Mouse (Mus musculus) thymus, postnatal 0 days (tissue): ENCODE data around the gene Omp. TPM values are rescaled to one million over a fixed set of nuclear protein-coding genes. Genes with fewer than 3 reads are reported as not detected.

Experiments used
- DNase-seq: peaks from one replicate; pipeline ENCODE4 v3.0.0-alpha.2; 2015; ENCODE audit warnings: low spot score
- polyA plus RNA-seq: library from polyadenylated mRNA; unstranded; fragments of >200 nt; fragmentation: Nextera tagmentation; extraction: Ambion mirVana; gene quantifications from 2 replicates; pipeline ENCODE4 v1.2.1, GENCODE M21; 2015

The Omp gene
- polyA plus RNA-seq, 1 experiment from 2014 or later: 0.70 TPM

DNA sequence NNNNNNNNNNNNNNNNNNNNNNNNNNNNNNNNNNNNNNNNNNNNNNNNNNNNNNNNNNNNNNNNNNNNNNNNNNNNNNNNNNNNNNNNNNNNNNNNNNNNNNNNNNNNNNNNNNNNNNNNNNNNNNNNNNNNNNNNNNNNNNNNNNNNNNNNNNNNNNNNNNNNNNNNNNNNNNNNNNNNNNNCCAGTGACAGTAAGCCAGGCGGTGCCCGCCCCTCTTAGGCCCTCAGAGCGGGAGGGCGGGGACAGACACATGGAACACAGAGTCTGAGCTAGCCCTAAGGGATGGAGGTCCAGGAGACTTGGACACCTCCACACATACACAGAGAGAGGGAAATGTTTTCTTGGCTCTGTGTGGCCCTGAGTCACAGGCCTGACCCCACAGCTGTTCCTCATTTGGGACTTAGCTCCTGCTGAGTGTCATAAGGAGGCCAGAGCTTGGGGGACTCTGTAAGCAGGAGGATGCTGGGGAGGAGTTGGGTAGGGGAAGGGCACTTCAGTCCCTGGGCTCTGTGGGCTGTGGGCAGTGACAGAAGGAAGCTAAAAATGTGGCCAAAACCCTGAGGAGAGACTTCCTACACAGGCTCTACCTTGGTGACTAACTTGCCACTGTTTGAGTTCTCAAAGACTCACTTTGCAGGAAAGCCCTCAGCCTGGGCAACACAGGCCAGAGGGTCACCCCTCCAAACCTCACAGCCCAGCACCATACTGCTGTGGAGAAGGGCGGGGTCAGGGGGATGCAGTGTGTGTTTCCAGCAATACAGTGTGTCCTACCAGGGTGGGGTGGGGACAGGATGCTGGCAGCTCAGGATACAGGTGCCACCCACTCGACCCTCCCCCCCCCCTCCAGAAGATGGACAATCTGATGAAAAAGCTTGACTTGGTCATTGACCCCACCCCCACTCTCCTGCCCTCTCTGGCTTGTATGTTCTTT is 26.1 kb upstream of the Omp start:
- DNase-seq: no peak

DNA sequence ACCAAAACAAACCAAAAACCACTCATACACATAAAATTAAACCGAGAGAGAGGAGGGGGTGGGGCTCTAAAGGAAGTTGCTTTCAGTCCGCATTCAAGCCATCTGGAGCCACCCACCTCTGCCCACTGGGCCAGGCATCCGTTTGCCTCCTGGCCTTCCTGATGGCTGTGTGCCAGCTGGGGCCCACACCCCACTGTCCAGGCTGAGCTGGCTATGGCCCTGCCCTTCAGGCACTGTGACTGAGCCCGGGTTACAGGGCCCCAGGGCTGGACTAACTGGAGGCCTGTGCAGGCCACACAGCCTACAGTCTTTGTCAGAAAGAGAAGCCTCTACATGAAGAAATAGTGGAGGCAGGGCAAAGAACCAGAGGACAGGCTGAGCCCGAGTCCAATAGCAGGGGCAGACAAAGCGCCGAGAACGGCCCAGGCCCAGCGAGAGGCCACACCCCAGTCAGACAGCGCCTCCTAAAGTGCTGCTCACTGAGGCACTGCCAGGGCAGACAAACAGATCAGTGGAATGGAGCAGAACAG is 19.8 kb upstream of the Omp start:
- DNase-seq: no peak

DNA sequence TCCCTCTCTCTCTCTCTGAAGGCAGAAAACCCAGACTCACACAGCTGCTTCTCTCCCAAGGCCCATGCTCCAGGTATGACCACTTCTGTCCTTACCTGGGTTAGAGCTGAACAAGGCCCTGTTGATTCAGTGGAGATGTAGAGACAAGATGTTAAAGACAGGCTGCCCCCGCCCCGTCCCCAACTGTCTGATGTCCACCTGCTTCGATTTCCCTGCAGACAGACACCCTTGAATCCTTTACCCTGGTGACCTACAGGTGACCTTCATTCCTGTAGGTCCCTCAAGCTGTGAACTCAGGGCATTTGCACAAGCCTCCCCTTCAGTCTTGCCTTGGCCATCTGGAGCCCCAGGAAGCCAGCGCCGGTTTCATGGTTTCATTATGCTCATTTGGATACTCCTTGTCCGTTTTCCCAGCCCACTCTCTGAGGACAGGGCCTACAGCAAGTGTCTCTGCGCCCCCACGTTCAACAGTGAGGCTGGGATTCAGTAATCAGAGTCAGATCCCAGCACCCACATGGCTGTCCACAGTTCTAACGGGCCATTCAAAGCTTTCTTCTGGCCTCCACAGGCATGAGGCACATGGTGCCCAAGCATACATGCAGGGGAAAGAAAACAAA is 19.2 kb upstream of the Omp start:
- no peak for DNase-seq

DNA sequence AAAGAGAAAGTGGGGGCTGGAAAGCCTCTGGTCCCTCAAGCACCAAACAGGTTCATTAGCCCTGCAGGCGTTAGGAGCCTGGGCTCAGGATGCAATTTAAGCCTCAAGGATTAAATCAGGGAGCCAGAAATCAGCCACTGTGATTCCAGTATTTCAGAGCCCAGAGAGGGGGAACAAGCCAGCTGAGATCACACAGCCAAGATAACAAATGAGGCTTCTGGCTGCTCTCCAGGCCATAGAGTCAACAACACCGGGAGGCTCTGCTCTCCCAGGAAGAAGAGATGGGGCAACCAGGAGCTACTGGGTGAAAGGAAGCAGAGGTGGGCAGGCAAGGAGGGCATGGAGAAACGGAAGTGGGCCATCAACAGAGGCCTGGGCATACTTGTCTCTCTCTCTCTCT is 18.4 kb upstream of the Omp start:
- no peak for DNase-seq

DNA sequence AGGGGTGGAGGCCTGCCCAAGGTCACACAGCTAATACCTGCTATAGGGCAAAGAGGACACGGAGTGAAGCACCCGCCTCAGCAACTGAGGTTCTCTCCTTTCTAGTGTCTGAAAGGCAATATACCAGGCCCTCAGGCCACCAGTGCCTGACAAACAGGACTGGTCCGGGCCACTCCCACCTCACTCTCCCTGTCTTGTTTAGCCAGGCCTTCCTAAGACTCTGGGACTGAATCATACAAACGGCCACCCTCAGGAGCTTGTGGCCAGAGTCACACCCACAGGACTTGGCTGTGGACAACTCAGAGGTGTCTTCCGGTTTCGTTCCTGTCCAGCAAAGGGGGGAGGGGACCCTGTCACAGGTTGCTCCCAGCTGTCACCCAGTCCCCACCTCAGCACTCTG is 16.9 kb upstream of the Omp start:
- no peak for DNase-seq

DNA sequence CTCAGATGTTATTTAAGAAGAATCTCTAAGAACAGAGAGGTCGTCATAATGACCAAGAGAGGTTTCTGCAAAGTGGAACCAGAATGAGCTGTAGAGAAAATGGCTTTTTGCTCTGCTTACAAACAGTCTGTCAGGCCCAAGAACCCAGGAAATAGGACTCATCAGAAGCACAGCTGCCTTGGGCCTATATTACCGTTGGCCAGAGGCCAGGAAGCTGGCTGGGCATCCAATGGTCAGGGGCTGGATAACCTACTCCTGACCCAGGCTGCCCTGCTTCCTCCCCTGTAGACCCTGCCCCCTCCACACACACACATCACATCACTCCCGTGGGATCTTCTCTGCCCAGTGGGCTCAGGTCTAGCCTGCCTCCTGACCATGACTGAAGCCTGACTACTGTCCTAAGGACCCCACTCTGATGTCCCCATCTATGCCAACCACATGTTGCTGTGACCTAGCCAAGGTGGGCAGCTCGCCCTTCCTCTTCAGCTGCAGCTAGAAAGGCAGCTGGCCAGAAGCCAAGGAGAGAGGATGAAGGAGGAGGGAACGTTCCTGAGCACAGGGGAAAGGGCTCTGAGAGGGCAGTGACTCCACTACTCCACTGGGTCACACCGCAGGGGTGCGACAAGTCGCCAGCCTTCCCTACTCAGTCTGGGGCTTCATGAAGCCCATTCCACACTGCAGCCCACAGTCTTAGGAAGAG is 14.9 kb upstream of the Omp start:
- no peak for DNase-seq

DNA sequence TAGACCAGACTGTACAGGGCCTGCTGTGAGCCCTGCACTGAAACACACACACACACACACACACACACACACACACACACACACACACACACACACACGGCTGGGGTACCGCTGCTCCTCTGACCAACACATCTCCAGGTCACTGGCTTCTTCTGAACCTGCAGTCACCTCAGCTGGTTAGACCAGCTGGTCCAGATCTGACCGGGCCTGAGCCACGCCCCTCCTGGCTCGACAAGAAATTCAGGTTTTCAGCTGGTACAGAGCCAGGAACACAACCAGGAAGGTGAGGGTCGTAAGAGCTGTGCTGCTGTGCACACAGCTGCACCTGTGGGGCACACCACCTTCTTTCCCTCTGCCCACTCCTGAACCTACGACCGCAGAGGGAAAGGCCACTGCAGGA is 13.2 kb upstream of the Omp start:
- no peak for DNase-seq

DNA sequence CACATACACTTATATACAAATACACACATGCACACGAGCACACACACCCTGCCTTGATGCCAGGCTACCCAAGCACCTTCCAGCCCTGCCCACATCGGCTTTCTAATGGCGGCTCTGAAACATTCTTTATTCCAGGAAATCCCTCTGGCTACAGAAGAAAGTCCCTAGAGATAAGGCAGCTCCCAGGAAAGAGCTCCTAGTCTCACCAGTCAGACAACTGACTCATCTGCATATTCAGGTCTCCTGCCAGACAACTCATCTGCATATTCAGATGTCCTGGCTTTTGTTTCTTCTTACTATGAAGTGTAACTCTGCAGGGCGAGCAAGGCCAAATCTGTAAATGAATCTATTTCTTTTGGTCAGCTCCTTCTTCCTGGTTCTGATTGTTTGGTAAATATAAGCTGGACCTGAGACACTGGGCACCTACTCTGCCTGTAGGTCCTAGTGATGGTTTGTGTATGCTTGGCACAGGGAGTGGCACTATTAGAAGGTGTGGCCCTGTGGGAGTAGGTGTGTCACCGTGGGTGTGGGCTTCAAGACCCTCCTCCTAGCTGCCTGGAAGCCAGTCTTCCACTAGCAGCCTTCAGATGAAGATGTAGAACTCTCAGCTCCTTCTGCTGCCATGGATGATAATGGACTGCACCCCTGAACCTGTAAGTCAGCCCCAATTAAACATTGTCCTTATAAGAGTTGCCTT is 12.5 kb upstream of the Omp start:
- DNase-seq: no peak

DNA sequence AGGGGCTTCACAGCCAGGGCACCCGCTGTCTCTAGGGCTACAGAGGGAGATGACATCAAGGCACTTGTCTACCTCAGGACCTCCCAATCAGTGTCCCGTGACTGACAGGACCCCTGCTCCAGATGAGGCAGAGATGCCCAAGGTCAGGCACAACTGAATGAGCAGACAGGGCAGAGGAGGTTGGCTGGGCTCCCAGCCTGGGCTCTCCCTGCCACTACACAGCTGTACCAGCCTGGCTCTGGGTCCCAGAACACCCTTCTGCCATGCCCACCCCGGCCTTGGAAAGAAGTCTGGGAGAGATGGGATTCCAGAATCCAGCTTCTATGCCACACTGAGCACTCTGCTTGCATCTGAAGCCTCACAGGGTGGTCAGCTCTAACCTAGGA is 11.0 kb upstream of the Omp start:
- no peak for DNase-seq

DNA sequence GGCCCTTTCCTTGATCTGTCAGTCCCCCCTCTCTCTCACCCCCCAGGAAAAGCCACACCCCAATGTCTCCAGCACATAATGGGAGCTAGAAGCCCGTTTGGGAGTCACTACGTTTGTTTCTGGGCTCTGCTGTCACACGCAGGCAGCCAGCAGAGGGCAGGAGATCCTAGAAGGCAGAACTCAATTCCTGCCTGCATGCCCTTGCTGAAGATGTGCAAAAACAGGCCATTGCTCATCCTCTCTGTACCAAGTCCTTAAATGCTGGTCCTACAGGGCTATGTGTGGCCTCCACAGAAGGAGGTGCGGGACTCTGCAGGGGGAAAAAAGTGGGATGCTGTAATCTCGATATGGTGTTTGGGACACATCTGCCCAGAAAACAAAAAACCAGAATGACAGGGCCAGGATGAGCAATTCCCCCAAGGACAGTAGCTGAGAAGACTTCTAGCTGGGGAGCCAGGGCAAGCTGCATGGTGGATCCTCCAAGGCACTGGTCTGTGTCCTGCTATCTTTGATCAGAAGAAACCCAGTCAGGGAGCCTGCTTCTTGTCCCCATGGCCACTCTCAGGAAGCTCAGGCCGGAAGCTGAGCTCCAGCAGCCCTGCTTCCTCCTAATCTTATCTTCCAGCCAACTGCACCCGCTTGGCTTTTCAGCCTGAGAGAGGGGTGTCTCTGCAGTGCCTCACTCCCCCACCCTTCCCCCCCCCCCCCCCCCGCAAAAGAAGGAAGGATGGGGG is 10.4 kb upstream of the Omp start:
- DNase-seq: peak; percentile 64

DNA sequence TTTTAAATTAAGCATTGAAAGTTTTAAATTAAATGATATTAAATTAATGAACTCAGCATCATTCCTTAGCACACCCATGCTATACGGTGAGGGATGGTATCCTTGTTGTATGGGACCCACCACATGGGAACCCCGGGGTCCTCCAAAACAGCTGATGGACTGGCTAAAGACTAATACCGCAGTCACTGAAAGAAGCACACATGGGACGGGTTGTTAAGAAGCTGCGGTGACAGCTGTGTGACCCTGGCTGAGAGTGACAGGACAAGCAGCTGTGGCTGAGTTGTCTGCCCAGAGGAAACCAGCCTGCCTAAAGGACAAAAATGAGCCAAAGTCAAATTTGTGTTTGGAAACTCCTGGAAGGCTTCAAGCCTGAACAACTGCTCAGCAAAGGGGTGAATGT is 8.6 kb upstream of the Omp start:
- DNase-seq: no peak

DNA sequence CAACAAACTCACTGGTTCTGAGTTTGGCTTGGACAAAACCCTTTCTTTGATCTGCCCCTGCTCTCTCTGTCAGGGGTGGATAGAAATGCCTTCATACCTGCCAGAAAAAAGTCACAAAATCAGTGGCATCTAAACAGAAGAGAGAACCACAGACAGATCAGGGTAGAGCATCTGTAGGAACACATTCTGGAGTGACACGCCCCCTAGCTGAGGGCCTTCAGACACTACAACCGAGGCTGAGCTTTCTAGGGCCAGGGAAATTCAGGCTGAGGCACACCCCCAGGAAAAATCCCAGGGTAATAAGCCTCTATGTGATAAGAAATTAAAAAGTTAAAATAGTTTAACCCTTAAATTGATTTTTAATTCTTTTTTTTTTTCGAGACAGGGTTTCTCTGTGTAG is 8.0 kb upstream of the Omp start:
- DNase-seq: no peak

DNA sequence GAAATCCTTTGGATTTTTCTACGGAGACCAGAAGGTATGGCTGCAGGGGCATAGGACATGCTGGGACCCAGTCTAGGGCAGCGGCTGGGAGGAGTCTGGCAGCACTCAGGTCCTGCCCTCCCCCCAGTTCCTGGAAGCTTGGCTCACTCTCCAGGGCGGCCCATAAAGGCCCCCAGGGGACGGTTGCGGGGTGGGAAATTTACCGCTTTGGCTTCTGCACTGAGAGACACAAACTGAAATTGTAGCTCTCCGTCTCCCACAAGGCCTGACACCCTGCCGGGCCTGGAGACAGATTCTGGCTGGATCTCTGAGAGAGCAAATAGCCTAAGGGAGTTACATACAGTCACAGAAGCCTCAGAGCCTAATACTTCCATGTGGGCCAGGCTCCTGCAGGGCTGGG is 7.1 kb upstream of the Omp start:
- no peak for DNase-seq

DNA sequence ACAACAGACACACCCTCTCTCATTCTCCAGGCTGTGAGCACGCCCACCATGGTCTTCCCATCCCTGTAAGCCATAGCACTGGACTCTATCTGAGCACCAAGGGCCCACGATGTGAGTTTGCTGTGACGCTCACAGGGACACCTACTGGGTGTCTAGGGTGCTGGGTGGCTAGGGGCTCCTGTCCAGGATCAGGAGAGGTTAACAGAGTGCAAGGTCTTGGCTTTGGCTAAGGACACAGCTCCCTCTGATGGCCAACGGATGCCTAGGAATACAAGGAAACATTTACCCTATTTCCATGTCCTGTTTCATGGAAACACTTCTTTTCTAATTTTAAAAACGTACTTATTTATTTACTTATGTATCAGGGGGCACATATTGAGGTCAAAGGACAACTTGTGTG is 5.2 kb upstream of the Omp start:
- no peak for DNase-seq

DNA sequence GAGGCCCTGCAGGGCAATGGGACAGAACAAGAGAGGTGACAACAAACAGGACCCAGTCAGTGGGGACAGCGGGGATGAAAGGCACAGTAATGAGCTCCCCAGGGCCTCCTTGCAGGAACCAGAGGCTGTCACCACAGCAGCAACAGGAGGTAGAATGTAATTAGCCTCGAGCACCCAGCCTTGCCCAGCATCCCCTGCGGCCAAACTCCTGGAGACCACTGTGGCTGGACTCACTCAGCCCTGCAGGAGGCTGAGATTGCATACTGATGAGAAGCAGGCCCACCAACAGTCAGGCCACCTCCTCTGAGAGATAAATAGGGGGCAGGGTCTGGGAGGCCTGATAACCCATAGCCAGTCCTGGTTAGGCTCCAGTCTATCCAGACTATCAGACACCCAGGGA is 4.5 kb upstream of the Omp start:
- no peak for DNase-seq

DNA sequence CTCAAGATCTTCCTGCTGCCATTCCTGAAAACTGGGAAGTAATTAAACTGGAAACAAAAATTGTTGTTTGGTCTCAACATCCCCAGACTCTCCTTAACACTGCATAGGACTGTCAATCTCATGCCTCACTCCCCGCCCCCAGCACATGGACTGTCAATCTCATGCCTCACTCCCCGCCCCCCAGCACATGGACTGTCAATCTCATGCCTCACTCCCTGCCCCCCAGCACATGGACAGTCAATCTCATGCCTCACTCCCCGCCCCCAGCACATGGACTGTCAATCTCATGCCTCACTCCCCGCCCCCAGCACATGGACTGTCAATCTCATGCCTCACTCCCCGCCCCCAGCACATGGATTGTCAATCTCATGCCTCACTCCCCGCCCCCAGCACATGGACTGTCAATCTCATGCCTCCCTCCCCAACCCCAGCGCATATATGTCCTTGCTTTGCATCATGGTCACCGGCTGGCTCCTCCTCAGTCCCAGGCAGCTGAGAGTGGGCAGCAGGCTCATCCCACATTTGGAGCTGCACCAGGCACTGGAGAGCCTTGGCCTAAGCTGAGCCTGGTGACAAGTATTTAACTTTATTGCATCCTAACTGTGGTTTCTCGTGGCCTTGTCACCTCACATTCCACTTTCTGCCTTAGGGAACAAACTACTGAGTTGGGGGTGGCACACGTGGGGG is 3.6 kb upstream of the Omp start:
- DNase-seq: no peak

DNA sequence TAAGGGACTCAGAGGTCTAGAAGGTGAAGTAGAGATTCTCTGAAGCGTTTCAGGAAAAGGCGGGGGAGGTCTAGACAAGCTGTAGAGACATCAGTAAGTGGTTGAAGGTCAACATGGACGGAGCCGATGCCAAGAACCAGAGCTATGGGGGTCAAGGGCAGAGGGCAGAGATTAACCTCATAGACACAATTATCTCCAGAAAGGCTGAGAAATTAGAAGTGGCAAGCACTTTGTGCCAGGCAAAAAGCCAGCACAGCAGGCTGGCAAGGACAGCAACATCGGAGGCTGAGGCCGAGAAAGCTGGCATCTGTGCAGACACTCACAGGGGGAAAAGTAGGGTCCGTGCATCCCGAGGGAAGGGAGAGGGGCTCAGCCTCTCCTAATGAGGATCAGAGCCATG is 2.5 kb upstream of the Omp start:
- no peak for DNase-seq

DNA sequence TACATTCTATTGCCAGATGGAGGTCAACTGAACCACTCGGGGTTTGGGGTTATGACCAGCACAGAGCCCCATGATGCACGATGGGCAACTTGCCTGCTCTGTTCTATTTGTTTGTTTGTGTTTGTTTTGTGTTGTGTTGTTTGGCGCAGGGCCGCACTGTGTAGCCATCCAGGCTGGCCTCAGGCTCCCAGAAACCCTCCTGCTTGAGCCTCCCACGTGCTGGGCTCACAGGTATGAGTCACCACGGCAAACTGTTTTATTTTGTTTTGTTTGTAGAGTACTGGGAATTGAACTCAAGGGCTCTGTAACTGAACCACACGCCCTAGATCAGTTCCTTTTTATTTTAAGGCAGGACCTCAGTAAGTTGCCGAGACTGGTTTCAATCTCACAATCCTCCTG is 1.1 kb upstream of the Omp start:
- DNase-seq: no peak

DNA sequence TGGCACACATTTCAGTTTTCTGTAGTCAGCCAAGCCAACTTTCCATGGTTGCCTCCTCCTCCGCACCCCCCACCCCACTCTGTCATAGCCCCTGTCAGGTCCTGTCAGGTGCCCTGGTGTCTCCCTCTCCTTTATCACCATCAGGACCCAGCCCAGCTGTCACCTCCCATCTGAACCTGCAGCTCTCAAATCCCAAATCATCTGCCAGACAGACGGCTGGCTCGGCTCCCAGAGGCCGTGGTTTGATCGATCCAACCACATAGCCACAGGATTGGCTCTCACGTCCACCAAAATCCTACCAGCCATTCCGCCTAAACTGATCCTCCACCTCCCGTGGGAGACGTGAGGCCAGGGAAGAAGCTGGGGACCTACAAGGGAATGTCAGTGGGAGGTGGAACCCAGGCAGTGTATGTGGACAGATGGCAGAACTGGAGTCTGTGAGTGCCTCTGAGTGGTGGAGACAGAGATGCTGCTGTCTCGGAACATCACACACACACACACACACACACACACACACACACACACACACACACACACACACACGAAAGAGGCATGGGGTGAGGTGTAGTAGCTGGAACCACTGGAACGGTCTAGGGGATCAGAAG is 642 bp upstream of the Omp start:
- no peak for DNase-seq

DNA sequence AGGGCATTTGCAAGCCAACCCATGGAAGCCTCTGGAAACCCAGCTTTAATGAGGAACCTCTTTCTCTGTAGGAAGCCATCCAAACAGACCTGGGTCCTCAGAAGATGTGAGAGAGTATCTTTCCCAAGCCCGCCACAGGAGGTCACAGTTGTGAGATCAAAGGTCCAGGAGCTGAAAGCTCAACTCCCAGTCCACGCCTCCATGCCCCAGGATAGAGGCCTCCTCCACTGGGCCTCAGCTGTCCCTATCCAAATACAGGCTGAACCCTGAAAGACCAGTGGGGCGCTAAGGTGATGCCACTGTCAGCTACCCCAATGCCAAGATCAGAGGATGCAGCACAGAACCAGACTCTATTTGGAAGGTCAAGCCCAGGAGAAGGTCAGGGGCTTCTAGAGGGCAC is 2.7 kb downstream of the Omp start:
- DNase-seq: no peak
